Mouse (Mus musculus) erythroblast, embryonic 14.5 days (primary cell): ENCODE data around the gene Spag16.

Source experiments
- GATA1 ChIP-seq: IDR thresholded peaks from 2 replicates; pipeline ENCODE4 v1.6.1; 2012; ENCODE audit warnings: low read length, inconsistent platforms, mixed read lengths
- TAL1 ChIP-seq: IDR thresholded peaks from 3 replicates; pipeline ENCODE4 v1.6.1; 2012; ENCODE audit warnings: low read length, inconsistent platforms, mixed read lengths

GRCm38 (mm10) chr1:70135547-70135946, 308.8 kb downstream of the Spag16 start:
- TF ChIP-seq GATA1 (no peak), TAL1 (no peak)
